Mouse (Mus musculus) c-Kit-positive CD71-positive TER-119-negative erythroid progenitor cells, embryonic 14.5 days (primary cell): Measurements from ENCODE around the gene Nfasc.

ENCODE experiments used
- DNase-seq: peaks from one replicate; pipeline ENCODE4 v3.0.0-alpha.2; 2013; ENCODE audit warnings: low read depth

Gene Nfasc

DNA sequence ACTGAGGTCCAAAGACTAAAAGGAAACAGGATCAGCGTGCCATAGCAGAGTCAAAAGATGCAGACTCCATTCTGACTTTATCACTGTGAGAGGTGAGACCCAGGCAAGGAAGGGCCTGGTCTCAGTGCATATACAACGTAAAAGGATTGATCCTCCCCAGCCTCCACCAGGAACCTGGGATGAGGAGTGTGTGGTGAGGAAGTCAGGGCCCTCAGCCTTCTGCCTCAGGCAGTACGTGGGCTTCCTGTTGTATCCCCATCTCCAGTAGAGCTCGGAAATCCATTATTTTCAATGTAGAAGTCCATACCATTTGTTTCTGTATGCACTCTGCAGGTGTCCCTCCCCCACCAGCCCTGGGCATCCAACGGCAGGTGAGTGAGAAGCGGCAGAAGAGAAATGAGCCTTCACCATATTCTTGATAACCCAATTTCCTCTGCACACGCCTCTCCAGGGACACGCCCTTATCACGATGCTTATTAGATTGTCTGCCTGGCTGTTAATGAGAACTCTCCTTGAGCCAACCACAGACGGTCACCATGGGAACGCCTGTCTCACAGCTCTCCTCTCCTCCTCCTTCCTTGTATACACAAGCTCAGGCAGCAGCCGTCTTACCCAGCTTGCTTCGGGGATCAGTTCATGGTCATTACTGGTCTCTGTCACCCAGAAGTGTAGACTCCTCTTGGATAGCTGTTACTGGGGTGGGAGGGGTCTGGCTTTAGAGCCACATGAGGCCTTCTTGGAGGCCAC is 100.4 kb downstream of the Nfasc start:
- DNase-seq: no peak

DNA sequence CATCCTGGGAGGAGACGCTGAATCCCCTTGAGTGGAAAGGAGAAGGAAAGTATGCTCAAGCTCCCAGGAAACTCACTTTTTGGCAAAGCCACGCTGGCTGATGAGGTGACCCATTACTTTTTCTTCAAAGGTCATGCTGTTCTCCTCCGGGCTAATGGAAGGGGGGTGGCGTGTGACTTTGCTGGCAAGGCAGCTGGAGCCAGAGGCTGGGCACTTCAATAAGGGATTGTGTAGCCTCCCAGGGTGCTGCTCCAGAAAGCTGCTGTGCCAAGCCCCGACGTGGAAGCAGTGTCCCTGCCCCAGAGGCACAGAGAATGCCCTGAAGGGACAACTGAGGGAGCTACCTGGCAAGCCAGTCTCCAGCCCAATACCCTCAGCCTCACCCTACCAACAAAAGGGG is 101.3 kb downstream of the Nfasc start:
- DNase-seq: no peak

DNA sequence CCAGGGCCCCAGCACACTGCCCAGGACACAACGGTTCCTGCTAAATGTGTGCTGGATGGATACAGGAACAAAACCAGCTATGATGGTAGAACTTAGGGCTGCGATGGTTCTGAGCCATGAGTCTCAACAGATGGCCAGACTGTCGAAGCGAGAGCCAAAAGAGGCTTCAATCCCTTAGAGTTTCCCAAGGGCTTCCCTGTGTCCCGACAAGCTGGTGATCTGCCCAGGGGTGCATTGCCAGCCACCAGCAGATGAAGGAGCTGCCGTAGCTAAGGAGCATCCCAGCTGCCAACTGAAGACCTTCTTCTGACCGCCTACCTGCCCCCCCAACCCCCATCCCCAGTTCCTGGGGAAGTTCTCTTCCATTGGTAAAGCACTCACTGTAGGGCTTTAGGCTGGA is 104.3 kb downstream of the Nfasc start:
- DNase-seq: no peak

DNA sequence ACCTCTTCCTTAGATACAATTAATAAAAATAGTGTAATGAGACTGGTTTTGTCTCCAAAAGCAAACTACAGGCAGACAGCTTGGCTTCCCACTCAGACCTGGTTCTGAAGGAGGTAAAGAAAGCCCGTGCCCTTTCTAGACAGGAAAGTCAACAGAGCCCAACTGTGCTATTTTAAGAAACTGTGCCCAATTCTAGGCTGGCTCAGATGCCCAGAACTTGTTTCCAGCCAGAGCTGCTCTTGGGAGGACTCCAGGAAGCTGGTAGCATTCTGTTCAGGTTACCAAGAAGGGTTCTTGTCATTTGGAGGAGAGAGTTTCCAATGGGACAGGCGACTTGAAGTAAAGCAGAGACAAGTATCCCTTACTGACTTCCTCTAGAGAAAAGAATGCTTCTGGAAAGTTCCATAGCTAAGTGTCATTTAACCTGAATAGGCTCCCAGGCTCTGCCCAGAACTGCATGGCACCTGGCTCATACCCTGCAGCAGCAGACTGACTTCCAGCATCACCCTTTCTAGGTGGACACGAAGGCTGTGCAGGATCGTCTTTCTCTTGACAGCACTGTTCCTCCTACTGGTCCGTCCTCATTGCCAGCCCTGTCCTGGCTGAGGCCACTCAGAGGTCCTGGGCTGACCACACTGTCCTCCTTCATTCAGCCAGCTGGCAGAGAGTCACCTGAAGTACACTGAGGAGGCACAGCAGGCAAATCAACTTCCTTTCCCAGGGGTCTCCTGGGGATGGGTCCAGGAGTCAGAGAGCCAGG is 111.8 kb downstream of the Nfasc start:
- DNase-seq: no peak

DNA sequence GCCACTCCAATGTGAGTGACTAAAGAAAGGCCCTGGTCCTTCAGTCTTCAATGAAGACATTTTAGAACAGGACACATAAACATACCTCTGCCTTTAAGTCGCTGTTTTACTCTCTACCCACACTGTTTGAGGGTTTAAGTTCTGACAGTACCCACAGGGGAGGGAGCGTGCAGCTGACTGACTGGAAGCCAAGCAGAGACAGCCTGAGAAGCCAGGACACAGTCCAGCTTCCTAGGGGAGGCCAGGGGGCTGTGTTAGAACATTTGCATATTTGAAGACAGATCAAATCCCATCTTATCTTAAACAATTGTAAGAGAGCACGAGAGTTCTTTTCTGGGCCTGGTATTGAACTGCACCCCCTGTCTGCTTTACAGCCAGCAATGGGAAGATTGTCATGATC is 113.0 kb downstream of the Nfasc start:
- no peak for DNase-seq

DNA sequence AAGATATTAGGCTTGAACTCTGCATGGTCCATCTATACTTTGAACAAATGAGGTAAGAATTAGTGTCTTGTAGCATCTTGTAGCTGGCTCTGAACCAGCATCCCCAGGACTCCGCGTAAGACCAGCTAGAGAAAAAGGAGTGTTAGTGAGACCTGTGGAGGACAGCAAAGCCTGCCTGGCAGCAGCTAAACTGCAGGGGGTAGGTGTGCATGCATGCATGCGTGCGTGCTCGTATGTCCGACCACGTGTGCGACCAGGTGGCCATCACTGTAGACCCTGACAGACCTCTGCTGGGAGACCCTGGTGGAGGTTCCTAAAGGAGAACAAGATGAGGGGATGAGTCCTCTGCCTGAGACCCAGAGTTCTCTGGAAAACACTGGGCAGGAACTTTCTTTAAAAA is 113.4 kb downstream of the Nfasc start:
- no peak for DNase-seq

DNA sequence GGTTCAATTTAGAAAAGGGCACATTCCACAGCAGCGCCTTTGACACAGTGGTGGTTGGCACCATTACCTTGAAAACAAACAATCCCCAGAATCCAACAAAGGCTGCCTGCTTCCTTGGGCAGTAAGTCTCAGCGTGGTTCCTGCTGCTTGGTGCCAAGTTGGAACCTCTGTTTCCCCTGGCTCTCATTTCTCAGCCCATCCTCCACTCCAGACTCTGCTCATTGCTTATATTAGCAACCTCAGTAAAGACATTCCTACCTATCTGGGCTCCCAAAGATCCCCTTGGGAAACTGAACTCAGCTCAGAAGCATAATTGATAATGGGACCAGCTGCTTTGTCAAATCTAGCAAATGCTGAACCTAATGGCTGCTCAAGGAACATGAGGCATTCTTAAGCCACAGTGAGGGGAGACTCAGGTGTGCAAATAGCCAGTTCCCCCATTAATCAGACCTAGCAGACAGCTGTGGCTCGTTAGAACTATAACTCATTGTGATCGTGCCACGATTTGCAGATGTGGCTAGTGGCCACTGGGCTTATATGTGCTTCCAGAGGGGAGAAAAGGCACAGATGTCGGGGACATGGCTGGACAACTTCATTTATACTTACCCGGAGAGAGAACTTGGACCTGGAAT is 115.4 kb downstream of the Nfasc start:
- no peak for DNase-seq

DNA sequence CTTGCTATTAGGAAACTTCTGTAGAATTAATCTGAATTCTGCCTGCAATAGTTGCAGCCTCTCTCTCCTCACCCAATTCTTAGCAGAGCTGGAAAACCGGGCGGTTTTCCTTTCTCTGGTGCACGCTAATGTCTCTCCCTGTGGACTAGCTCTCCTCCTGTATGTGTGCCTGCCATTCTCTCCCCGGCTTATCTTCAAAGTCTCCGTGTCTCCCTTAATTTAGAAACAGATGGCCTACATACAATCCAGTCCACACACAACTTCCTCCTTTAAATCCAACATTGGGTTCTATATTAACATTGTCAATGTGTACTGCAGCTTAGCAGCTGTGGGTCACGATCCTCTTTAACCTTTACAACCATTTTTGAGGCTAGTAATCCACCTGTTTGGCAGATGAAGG is 116.6 kb downstream of the Nfasc start:
- no peak for DNase-seq

DNA sequence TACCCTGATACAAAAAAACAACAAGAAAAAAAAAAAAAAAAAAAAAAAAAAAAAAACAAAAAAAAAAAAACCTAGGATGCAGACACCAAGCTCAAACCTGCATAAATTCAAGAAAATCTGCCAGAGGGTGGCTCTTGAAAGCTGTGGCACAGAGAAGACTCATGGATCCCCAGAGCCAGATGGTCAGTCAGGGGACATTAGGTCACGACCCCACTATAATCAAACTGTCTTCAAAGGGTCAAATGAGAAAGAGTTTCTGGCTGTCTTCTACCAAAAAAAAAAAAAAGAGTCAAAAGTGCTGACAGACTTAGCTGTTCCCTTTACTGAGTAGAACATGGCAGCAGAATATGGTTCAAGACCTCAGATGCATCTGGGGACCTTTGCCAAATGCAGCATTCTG is 117.1 kb downstream of the Nfasc start:
- DNase-seq: no peak

DNA sequence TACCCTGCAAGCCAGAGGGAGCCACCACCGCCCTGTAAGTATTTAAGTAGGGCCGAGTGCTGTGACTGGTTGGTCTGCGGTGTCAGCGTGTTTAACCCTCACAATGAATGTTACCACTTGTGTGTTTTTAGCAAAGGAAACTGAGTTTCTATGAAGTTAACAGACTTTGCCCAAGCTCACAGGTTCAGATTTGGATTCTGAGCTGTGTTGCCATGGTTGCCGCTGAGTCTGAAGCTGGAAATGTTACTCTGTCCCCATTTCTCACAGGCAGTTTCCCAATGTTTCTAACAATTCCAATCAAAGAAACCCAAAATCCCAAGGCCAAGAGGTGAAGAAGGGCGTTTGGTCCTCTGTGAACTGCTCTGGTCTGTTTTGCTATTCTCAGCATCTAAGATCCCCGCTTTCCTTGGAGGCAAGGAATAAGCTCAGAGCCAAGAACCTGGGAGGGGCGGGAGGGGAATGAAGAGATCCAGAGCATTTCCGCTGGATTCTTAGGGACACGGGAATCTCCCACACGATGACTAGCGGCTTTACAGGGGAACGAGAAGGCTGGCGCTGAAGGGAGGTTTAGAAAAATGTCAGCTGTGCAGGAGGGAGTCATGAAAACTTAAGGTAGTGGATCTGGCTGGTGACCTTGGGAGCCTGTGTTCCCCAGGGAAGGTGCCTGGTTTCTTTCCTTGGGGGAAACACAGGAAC is 117.8 kb downstream of the Nfasc start:
- DNase-seq: no peak

DNA sequence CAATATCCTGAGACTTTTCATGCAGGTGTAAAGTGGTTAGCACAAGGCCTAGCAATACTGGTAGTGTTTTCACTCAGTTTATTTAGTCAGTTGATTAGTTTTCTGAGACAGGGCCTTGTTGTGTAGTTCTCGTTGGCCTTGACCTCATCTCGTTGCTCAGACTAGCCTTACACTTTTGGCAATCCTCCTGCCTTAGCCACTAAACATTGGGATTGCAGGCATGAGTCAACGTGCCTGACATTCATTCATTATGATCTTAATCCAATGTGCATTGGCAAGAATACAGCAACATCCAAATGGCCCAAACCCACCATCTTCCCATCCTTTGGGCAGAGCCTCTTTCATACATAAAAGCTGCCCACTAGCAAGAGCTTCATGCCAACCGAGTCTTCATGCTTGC is 129.5 kb downstream of the Nfasc start:
- no peak for DNase-seq

DNA sequence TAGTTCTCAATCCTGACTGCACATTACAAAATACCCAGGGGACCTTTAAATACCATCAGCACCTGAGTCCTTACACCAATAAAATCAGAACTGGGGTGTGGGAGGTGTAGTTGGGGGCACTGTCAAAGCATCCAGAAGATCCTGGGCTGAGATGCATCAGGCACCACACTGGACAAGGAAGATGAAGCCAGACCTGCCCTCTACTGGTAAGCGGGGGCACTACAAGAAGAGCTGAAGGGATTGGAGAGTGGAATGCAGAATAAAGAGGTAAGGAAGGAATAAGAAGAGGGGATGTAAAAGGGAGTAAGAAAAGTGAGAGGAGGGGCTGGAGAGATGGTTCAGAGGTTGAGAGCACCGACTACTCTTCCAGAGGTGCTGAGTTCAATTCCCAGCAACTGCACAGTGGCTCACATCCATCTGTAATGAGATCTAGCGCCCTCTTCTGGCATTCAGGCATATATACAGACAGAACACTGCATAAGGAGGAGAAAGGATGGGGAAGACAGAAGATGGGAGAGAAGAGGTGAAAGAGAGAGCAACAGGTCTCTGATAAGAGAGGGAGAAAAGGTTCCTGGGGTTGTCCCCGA is 132.5 kb downstream of the Nfasc start:
- DNase-seq: peak; percentile 29

DNA sequence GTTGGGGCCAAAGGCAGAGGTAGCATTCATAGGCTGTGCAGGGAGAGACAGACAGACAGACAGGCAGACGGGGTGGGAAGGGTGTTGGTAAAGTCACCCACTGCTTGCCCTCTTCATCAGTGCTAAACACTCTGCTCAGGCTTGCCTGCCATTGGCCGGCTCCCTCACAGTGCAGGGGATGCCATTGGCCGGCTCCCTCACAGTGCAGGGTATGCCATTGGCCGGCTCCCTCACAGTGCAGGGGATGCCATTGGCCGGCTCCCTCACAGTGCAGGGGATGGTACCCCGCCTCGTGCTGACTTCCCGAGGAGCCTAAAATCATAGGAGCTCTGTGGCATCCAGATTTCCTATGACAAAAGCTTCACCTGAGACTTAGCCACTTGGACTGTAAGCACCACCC is 139.4 kb downstream of the Nfasc start:
- no peak for DNase-seq

DNA sequence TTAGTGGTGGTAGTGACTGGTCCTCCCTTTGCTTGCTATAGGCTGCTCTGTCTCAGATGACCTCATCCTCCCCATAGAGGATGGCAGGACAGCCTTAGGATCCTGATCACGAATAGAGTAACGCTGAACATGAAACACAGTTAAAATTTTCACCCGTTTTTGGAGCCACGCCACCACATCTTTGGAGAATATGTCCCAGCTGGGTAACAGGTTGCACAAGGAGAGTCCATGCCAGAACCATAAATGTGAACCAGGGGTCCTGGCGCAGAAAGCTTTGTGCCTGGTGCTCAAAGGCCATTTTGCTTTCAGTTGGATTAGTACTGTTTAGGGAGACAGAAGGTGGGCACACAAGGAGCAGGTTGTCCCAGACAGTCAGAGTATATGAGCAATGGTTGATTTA is 143.6 kb downstream of the Nfasc start:
- DNase-seq: no peak

DNA sequence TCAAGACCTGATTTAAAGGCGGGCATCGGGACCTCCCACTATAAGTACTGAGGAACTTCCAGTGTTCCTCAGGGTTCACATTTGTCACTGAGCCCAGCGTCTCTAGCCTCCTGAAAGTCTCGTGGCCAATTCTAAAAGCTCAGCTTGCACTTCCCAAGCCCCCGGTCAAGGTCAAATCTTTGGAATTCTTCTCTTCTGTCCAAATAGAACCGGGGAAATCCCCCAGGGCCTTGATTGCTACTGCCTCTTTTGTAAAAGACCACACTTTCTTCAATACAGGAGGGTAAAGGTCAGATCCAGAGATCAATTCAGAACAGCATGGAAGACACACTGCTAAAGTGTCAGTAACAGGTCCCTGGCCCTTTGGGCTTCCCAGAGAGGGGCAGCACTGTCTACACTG is 145.9 kb downstream of the Nfasc start:
- no peak for DNase-seq

DNA sequence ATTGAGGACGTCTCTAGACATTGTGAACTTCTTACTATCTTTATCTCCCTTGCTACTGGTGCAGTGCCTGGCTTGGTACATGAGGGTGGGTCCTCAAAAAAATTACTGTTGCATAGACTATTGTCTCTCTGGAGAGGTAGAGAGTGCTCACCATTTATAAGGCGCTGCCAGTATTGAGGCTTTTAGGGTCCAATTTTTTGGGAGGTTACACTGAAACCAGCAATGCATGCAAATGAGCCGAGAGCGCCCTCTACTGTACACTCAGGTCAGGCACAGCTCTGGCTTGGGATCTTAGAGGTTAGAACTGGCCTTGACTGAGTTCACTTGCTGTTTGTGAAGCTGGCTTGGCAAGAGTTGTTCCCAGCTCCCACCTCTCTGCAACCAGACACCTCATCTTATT is 147.0 kb downstream of the Nfasc start:
- peak; percentile 23 for DNase-seq

DNA sequence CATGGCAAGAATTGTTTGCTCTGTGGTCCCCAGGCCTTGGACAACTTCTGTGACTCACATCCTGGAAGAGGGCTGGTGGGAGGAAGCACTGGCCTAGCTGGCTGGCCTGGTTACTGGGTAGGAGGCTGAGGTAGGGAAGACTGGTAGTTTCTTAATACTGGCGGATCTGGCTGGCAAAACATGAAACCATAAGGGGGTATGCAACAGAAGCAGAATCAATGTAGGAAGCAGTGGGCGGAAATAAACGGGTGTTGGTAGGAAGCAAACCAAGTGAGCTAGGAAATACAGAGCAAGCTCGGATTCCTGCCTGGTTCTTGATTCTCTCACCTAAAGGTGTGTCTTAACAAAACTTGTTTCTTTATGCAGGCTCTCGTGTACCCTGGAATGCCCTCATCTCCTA is 149.5 kb downstream of the Nfasc start:
- no peak for DNase-seq

DNA sequence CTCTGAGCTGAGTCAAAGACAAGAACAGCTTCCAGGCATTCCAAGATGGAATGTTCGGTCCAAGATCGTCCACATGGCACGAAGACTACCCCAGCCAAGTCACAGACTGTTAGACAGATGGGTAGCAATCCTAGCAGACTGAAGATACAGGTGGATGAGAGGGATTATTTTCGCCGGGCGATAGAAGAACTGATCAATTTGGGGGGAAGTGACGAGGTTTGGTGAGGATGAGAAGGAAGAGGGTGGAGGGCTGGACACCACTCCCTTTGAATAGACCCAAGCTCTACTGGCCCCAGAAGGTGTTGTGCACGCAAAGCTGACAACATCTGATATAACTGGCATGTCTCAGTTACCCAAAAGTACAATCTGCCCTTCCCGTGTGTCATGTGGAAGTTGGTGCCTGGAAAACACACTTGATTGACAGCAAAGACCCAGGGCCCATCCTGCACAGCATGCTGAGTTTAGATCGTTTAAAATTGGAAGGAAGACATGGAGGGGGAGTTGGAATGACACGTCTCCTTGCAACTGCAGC is 150.1 kb downstream of the Nfasc start:
- DNase-seq: no peak

DNA sequence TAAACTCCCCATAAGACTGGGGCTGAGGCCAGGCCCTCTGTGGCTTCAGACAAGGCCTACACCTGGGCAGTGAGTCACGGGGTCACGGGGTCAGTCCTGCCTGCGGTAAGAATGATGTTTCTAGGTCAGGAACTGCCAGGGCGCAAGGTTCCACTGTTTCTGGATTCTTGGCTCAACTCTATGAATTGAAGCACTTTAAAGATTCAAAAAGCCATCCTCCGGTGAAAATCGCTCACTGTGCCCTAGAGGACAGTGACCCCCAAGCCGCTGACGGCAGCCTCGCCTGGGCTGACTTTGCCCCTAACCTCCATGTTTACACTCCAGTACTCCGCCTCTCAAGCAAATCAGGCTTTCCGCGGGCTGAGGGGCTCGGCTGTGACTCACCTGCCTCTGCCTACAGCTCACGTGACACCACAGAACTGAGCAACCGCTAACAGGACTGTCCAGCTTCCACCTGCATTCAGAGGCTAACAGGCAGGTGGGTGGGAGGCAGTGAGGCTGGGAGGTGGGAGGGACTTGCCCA is 154.9 kb downstream of the Nfasc start:
- DNase-seq: no peak

DNA sequence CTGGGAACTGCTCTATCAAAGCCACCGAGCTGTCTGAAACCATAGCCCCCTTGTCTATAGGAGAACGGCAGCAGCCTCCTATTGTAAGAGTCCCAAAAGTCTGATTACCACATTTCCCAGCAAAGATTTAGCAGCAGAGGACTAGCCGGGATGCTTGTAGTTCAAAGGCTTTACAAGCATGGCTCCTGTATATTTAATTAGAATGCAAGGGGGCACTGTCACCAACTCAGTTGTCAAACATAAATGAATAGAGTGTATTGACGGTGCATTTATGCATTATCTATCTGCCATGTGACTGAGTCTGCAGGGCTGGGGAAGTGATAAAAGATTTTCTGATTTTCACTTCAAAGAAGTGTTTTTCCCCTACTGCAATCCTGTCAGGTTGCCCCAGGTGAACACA is 156.2 kb downstream of the Nfasc start:
- no peak for DNase-seq

DNA sequence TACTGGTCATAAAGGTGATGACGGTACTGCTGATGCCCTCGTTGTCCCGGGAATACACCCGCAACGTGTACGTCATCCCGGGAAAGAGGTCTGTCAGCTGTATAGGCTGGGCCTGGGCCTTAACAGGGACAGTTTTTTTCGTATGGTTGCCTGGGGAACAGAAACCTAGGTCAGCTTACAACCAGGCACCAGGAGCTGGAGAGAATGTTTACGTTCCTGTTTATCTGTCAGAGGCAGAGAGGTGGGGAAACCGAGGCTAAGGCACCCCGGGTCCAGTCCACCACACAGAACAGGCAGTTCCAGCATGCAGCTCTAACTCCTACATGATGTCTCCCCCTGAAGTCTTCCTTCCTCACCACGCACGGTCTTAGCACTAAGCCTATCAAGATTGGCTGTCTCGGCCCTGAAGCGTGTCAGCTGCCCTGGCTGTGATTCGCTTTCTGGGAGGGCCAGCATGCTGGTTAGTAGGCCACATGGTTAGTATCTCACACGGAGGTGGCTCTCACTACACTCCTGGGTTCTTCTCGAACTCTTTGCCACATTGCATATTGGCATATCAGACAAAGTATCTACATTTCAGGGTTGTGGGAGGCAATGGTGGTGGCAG is 158.5 kb downstream of the Nfasc start:
- DNase-seq: no peak
